Mouse (Mus musculus): ENCODE results near the gene Slc8a2. TPM values are rescaled to one million over a fixed set of nuclear protein-coding genes. Genes with fewer than 3 reads are reported as not detected.

Slc8a2 gene
- polyA plus RNA-seq, 1 experiment from 2014 or later = 0.25 TPM

GRCm38 (mm10) chr7:16202756-16203504 is 73.3 kb downstream of the Slc8a2 start:
- Histone ChIP-seq H3K4me2 (replicated peaks) (no peak overlapping the region), H3K9me3 (replicated peaks) (no peaks in the 10 kb centered on the region), H3K4me1 (no peaks in the 10 kb centered on the region), H3K9ac (no peak overlapping the region), H3K4me3 (replicated peaks) (no peak overlapping the region), H3K27me3 (no peaks in the 10 kb centered on the region), H3K36me3 (peaks cover 67% of the 10 kb centered on the region), H3K27ac (replicated peaks) (no peak overlapping the region)
- ATAC-seq (ENCODE audit: insufficient number of reproducible peaks, low FRiP score, low TSS enrichment, low read depth) = no peak
- 80% methylated on average over 15 of the region's 15 CpGs for WGBS

DNA sequence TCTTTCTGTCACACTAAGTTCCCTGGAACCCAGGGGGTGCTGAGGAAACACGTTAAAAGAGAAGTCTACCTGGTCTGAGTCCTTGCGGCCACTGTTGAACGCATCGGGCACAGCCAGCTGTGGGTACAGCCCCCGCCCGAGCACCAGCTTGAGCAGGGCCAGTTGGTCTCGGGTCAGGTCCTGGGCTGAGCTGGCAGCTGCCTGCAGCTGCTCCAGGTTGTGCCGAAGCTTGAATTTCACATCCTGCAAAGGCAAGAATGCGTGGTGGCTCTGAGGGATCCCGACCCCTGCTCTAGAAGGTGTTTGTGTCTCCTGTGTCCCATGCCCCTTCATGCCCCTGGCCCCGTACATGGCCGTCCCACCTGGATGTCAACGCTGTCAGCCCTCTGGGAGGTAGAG is 73.9 kb downstream of the Slc8a2 start:
- H3K4me3 ChIP-seq (replicated peaks) = no peak overlapping the region
- no peaks in the 10 kb centered on the region for H3K27me3 ChIP-seq
- H3K27ac ChIP-seq (replicated peaks) = no peak overlapping the region
- ATAC-seq (ENCODE audit: insufficient number of reproducible peaks, low FRiP score, low TSS enrichment, low read depth) = no peak
- no peak overlapping the region for H3K4me2 ChIP-seq (replicated peaks)
- H3K9ac ChIP-seq = no peak overlapping the region
- 86% methylated on average over 13 of the region's 13 CpGs for WGBS
- no peaks in the 10 kb centered on the region for H3K9me3 ChIP-seq (replicated peaks)
- peaks cover 64% of the 10 kb centered on the region for H3K36me3 ChIP-seq
- H3K4me1 ChIP-seq = no peaks in the 10 kb centered on the region

DNA sequence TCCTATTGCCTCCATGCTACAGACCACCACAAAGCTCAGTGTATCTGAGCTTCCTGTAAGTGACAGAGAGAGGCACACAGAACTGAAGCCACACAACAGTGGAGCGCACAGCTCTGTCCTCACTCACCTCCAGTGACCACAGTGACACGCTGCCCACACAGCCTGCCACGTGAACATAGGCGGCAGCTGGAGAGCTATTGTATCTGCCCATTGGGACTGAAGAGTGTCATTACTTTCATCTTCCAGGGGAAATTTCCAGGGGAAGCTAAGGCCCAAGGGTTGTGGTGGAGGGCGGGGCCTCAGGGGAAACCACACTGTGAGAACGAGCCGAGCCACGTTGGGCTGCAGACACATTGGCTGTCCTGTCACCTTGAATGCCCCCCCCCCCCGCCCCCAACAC is 75.2 kb downstream of the Slc8a2 start:
- no peak overlapping the region for H3K9ac ChIP-seq
- no peak for ATAC-seq (ENCODE audit: insufficient number of reproducible peaks, low FRiP score, low TSS enrichment, low read depth)
- H3K27me3 ChIP-seq = no peaks in the 10 kb centered on the region
- no peaks in the 10 kb centered on the region for H3K9me3 ChIP-seq (replicated peaks)
- WGBS = 70% methylated on average over 9 of the region's 9 CpGs
- H3K4me2 ChIP-seq (replicated peaks) = no peak overlapping the region
- H3K27ac ChIP-seq (replicated peaks) = no peak overlapping the region
- no peaks in the 10 kb centered on the region for H3K4me1 ChIP-seq
- no peak overlapping the region for H3K4me3 ChIP-seq (replicated peaks)
- H3K36me3 ChIP-seq = peaks cover 61% of the 10 kb centered on the region

DNA sequence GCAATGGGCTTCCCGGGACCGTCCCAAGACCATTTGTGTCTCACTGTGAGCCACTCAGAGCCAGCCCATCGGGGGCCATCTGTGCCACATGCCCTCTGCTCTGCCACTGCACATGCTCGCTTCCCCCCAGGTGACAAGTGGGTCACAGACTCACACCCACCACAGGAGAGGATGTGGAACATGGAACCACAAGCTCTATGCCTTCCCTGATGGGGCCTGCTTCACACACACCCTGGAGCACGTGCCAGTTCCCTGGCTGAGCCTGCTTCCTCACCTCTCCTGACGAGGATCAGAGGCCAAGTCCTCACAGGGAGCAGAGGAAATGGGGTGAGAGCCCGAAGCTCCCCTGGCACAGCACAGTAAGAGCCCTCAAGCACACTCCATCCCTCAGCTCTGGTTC is 77.5 kb downstream of the Slc8a2 start:
- 83% methylated on average over 7 of the region's 7 CpGs for WGBS

DNA sequence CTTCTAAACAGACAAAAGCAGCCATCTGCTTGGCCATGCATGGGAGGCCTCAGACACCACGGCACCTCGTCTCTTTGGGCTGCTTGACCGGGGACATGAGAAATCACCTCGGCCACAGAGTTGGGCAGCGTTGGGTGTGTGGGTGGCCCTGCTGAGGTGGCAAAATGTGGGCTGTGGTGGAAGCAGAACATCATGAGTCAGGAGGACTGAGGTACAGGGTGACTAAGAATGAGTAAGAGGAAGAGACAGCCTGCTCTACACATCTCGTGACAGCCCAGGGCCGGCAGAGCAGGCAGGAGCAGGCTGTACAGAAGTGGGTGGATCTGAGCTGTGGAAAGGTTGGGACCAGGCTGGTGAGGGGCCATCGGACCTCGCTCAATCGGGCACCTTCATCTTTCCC is 77.9 kb downstream of the Slc8a2 start:
- peaks cover 59% of the 10 kb centered on the region for H3K36me3 ChIP-seq
- no peak overlapping the region for H3K27ac ChIP-seq (replicated peaks)
- no peak for ATAC-seq (ENCODE audit: insufficient number of reproducible peaks, low FRiP score, low TSS enrichment, low read depth)
- no peak overlapping the region for H3K9ac ChIP-seq
- WGBS = 80% methylated on average over 10 of the region's 10 CpGs
- no peak overlapping the region for H3K4me3 ChIP-seq (replicated peaks)
- H3K4me1 ChIP-seq = no peaks in the 10 kb centered on the region
- H3K4me2 ChIP-seq (replicated peaks) = no peak overlapping the region
- H3K9me3 ChIP-seq (replicated peaks) = no peaks in the 10 kb centered on the region
- H3K27me3 ChIP-seq = no peaks in the 10 kb centered on the region

More for the DNA sequence above, 77.5 kb downstream of the Slc8a2 start:
- H3K4me3 ChIP-seq (replicated peaks) = no peak overlapping the region
- H3K4me2 ChIP-seq (replicated peaks) = no peak overlapping the region
- ATAC-seq (ENCODE audit: insufficient number of reproducible peaks, low FRiP score, low TSS enrichment, low read depth) = no peak
- H3K4me1 ChIP-seq = no peaks in the 10 kb centered on the region
- H3K27me3 ChIP-seq = no peaks in the 10 kb centered on the region
- peaks cover 61% of the 10 kb centered on the region for H3K36me3 ChIP-seq
- H3K9me3 ChIP-seq (replicated peaks) = no peaks in the 10 kb centered on the region
- no peak overlapping the region; the same call in 1 of the 2 replicates for H3K27ac ChIP-seq (replicated peaks)
- H3K9ac ChIP-seq = no peak overlapping the region

DNA sequence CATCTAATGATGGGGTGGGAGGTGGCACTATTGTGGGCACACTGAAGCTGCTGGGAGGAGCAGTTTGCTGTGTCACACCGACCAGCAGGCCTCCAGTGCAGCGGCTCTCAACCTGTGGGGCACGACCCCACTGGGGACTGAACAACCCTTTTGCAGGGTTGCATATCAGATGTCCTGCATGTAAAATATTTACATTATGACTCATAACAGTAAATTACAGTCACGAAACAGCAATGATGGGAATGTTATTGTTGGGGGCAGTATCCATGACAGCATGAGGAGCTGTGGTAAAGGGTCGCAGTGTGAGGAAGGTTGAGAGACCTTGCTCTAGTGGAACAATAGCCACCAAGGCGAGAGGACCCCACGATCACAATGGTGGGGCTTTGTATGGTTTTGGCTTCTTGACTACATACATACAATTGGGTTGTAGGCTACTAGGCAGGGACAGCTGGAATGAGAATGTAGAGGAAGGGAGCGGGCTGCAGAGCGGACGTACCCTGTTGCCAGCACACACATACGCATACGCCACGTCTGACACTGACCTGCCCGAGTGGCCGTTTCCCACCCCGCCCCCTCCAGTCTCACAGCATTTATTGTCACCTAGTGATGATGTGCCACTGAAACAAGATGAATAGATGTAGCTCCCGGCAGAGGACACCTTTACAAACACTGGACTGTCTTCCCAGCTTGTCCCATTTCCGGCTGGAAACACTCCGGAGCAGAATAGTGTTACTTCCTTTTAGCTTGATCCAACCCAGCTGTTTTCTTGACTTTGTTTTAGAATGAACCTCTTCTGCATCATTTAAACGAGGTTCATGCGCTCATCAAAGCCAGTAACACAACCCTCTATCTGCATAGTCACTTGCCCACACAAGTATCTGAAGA is 79.4 kb downstream of the Slc8a2 start:
- whole genome bisulfite sequencing = 78% methylated on average over 21 of the region's 21 CpGs

More for the DNA sequence above, 79.4 kb downstream of the Slc8a2 start:
- Histone ChIP-seq H3K9me3 (replicated peaks) (no peaks in the 10 kb centered on the region), H3K9ac (no peak overlapping the region), H3K27me3 (no peaks in the 10 kb centered on the region), H3K36me3 (peaks cover 59% of the 10 kb centered on the region), H3K4me1 (no peaks in the 10 kb centered on the region), H3K4me2 (replicated peaks) (no peak overlapping the region), H3K4me3 (replicated peaks) (no peak overlapping the region), H3K27ac (replicated peaks) (no peak overlapping the region)
- no peak for ATAC-seq (ENCODE audit: insufficient number of reproducible peaks, low FRiP score, low TSS enrichment, low read depth)

Other genes starting within 250 kb of the Slc8a2 start
- gene Crx, start 249.9 kb upstream of the Slc8a2 start, polyA plus RNA-seq (2015; fragmentation: Nextera tagmentation; extraction: Ambion mirVana) = 0.07 TPM in 1 of 2 replicates, not detected in the other
- not detected in 2 replicates for gene Crxos, start 247.2 kb upstream of the Slc8a2 start, polyA plus RNA-seq (2015; fragmentation: Nextera tagmentation; extraction: Ambion mirVana)
- gene Selenow, start 207.4 kb upstream of the Slc8a2 start, polyA plus RNA-seq (2015; fragmentation: Nextera tagmentation; extraction: Ambion mirVana) = 931 and 958 TPM in 2 replicates
- gene Nop53, start 183.8 kb upstream of the Slc8a2 start, polyA plus RNA-seq (2015; fragmentation: Nextera tagmentation; extraction: Ambion mirVana) = 202 and 212 TPM in 2 replicates
- gene Ehd2, start 162.3 kb upstream of the Slc8a2 start, polyA plus RNA-seq (2015; fragmentation: Nextera tagmentation; extraction: Ambion mirVana) = 72.5 and 73.3 TPM in 2 replicates
- 9.4 and 10.3 TPM in 2 replicates for gene Bicra, start 81.9 kb upstream of the Slc8a2 start, polyA plus RNA-seq (2015; fragmentation: Nextera tagmentation; extraction: Ambion mirVana)
- 0.13 and 0.15 TPM in 2 replicates for gene Zfp541, start 68.0 kb upstream of the Slc8a2 start, polyA plus RNA-seq (2015; fragmentation: Nextera tagmentation; extraction: Ambion mirVana)
- gene Napa, start 31.4 kb upstream of the Slc8a2 start, polyA plus RNA-seq (2015; fragmentation: Nextera tagmentation; extraction: Ambion mirVana) = 244 and 245 TPM in 2 replicates
- 31.1 and 33.9 TPM in 2 replicates for gene Kptn, start 9.9 kb upstream of the Slc8a2 start, polyA plus RNA-seq (2015; fragmentation: Nextera tagmentation; extraction: Ambion mirVana)
- 47.6 and 51.5 TPM in 2 replicates for gene Meis3, start 45.3 kb downstream of the Slc8a2 start, polyA plus RNA-seq (2015; fragmentation: Nextera tagmentation; extraction: Ambion mirVana)
- gene Dhx34, start 92.2 kb downstream of the Slc8a2 start, polyA plus RNA-seq (2015; fragmentation: Nextera tagmentation; extraction: Ambion mirVana) = 14.5 and 15.5 TPM in 2 replicates
- gene C5ar2, start 114.3 kb downstream of the Slc8a2 start, polyA plus RNA-seq (2015; fragmentation: Nextera tagmentation; extraction: Ambion mirVana) = 0.04 and 0.35 TPM in 2 replicates
- 4.4 and 4.5 TPM in 2 replicates for gene C5ar1, start 129.7 kb downstream of the Slc8a2 start, polyA plus RNA-seq (2015; fragmentation: Nextera tagmentation; extraction: Ambion mirVana)
- gene Inafm1, start 143.8 kb downstream of the Slc8a2 start, polyA plus RNA-seq (2015; fragmentation: Nextera tagmentation; extraction: Ambion mirVana) = 29.6 and 32.8 TPM in 2 replicates
- 27.0 and 31.1 TPM in 2 replicates for gene Ccdc9, start 157.0 kb downstream of the Slc8a2 start, polyA plus RNA-seq (2015; fragmentation: Nextera tagmentation; extraction: Ambion mirVana)
- 5.1 and 7.5 TPM in 2 replicates for gene Bbc3, start 178.6 kb downstream of the Slc8a2 start, polyA plus RNA-seq (2015; fragmentation: Nextera tagmentation; extraction: Ambion mirVana)